Mouse (Mus musculus) olfactory bulb, adult 2 months (tissue): ENCODE results near the gene Vipas39.
"Not testable (repeated sequence)": the region's sequence is repeated elsewhere in the genome, so short reads cannot be mapped to it uniquely, and the experiment has no call there.

Source experiments
- CTCF ChIP-seq: fragments of 200-500 bp; IDR thresholded peaks from 2 replicates; pipeline ENCODE4 v1.5.1; 2012; ENCODE audit warnings: low read depth, mild to moderate bottlenecking, low read length, moderate library complexity; ENCODE audit not compliant: insufficient read depth
- POLR2A ChIP-seq: fragments of 200-500 bp; IDR thresholded peaks from 2 replicates; pipeline ENCODE4 v1.6.1; 2012; ENCODE audit warnings: mild to moderate bottlenecking, low read depth, low read length, moderate library complexity; ENCODE audit not compliant: insufficient read depth

GRCm38 (mm10) chr12:87306584-87306844 lies 40.5 kb upstream of the Vipas39 start:
- not testable (repeated sequence) for TF ChIP-seq CTCF, POLR2A
